Mouse (Mus musculus) CH12.LX (cell line): ENCODE results near the gene Fbln1. TPM values are rescaled to one million over a fixed set of nuclear protein-coding genes. Genes with fewer than 3 reads are reported as not detected.

Experiments
- DNase-seq: peaks from one replicate; pipeline ENCODE4 v3.0.0-alpha.2; 2013; ENCODE audit errors: extremely low read depth
- H3K27ac ChIP-seq: 2 replicates; pipeline ENCODE4 v1.5.1; 2012; ENCODE audit warnings: low read depth, mild to moderate bottlenecking, control low read depth, moderate library complexity; ENCODE audit not compliant: insufficient read depth
- H3K27me3 ChIP-seq: replicated peaks from 2 replicates; pipeline ENCODE3; 2012; ENCODE audit warnings: inconsistent platforms
- H3K36me3 ChIP-seq, 2 experiments: replicated peaks in 1 of 2; 2 replicates each; pipeline versions ENCODE3 to v1.6.1; 2012; ENCODE audit warnings: inconsistent platforms in 1 of 2, low read length in 1 of 2, mild to moderate bottlenecking in 1 of 2, mixed read lengths in 1 of 2, moderate library complexity in 1 of 2; ENCODE audit not compliant: control insufficient read depth in 1 of 2, insufficient read depth in 1 of 2
- H3K4me1 ChIP-seq, 2 experiments: 2 replicates each; pipeline ENCODE4 v1.6.1; 2012; ENCODE audit warnings: inconsistent platforms in 1 of 2, moderate library complexity in 1 of 2; ENCODE audit not compliant: insufficient read depth in 2 of 2, control insufficient read depth in 1 of 2
- H3K4me2 ChIP-seq: 2 replicates; pipeline ENCODE4 v1.6.1; 2012; ENCODE audit warnings: low read depth, mild to moderate bottlenecking, control low read depth; ENCODE audit not compliant: poor library complexity, insufficient read depth, severe bottlenecking
- H3K4me3 ChIP-seq, 3 experiments: fragments of 150-350 bp in 1 of 3; sonication (generic) in 1 of 3; replicated peaks in 1 of 3; 2 replicates each; pipeline versions ENCODE3 to v1.5.1; 2011 to 2012; ENCODE audit warnings: low read depth in 2 of 3, low read length in 2 of 3, mild to moderate bottlenecking in 2 of 3, moderate library complexity in 2 of 3, control low read depth in 1 of 3, improper control_type of control experiment in 1 of 3, inconsistent platforms in 1 of 3, mixed read lengths in 1 of 3; ENCODE audit not compliant: poor library complexity in 1 of 3
- H3K79me2 ChIP-seq: replicated peaks from 2 replicates; pipeline ENCODE4 v1.6.1; 2012; ENCODE audit warnings: mild to moderate bottlenecking, moderate library complexity; ENCODE audit not compliant: control insufficient read depth, poor library complexity, insufficient read depth, severe bottlenecking; ENCODE audit errors: extremely low read depth
- H3K9ac ChIP-seq: 2 replicates; pipeline ENCODE4 v1.6.1; 2012; ENCODE audit warnings: low read depth, mild to moderate bottlenecking, control low read depth, moderate library complexity; ENCODE audit not compliant: insufficient read depth
- H3K9me3 ChIP-seq: replicated peaks from 2 replicates; pipeline ENCODE3; 2012; ENCODE audit warnings: low read length, inconsistent platforms, mixed read lengths
- CHD1 ChIP-seq: IDR thresholded peaks from 2 replicates; pipeline ENCODE4 v1.6.1; 2012; ENCODE audit warnings: low read depth, low read length, improper control_type of control experiment, inconsistent platforms
- CTCF ChIP-seq, 2 experiments: IDR thresholded peaks in 1 of 2; conservative IDR thresholded peaks in 1 of 2; 2 replicates each; pipeline ENCODE4 v1.5.1; 2011 to 2012; ENCODE audit warnings: low read depth in 2 of 2, low read length in 2 of 2, improper control_type of control experiment in 1 of 2, inconsistent platforms in 1 of 2, mild to moderate bottlenecking in 1 of 2, moderate library complexity in 1 of 2
- ELF1 ChIP-seq: IDR thresholded peaks from 2 replicates; pipeline ENCODE4 v1.6.1; 2014; ENCODE audit warnings: low read depth, mild to moderate bottlenecking, inconsistent platforms, low read length, improper control_type of control experiment
- EP300 ChIP-seq: IDR thresholded peaks from 2 replicates; pipeline ENCODE4 v1.6.1; 2011; ENCODE audit warnings: low read length, improper control_type of control experiment
- HCFC1 ChIP-seq: IDR thresholded peaks from 2 replicates; pipeline ENCODE4 v1.6.1; 2012; ENCODE audit warnings: low read depth, mild to moderate bottlenecking, inconsistent platforms, low read length, improper control_type of control experiment
- JUND ChIP-seq: conservative IDR thresholded peaks from 2 replicates; pipeline ENCODE4 v1.6.1; 2011; ENCODE audit warnings: low read depth, low read length, improper control_type of control experiment
- MAFK ChIP-seq: IDR thresholded peaks from 2 replicates; pipeline ENCODE4 v1.6.1; 2011; ENCODE audit warnings: low read length, improper control_type of control experiment; ENCODE audit not compliant: insufficient replicate concordance
- MAX ChIP-seq: IDR thresholded peaks from 2 replicates; pipeline ENCODE4 v1.6.1; 2011; ENCODE audit warnings: low read length, improper control_type of control experiment
- MAZ ChIP-seq: IDR thresholded peaks from 2 replicates; pipeline ENCODE4 v1.6.1; 2012; ENCODE audit warnings: low read depth, mild to moderate bottlenecking, inconsistent platforms, low read length, improper control_type of control experiment, moderate library complexity
- MEF2A ChIP-seq: IDR thresholded peaks from 2 replicates; pipeline ENCODE4 v1.6.1; 2014; ENCODE audit warnings: low read depth, mild to moderate bottlenecking, inconsistent platforms, low read length, improper control_type of control experiment, borderline replicate concordance
- MYC ChIP-seq: IDR thresholded peaks from 2 replicates; pipeline ENCODE4 v1.6.1; 2011; ENCODE audit warnings: low read depth, mild to moderate bottlenecking, improper control_type of control experiment, low read length
- NELFE ChIP-seq: IDR thresholded peaks from 2 replicates; pipeline ENCODE4 v1.6.1; 2011; ENCODE audit warnings: low read depth, low read length, improper control_type of control experiment
- POLR2A ChIP-seq: IDR thresholded peaks from 2 replicates; pipeline ENCODE4 v1.6.1; 2011; ENCODE audit warnings: low read depth, mild to moderate bottlenecking, improper control_type of control experiment, low read length
- SMC3 ChIP-seq: IDR thresholded peaks from 2 replicates; pipeline ENCODE4 v1.6.1; 2011; ENCODE audit warnings: low read depth, low read length, improper control_type of control experiment
- TBP ChIP-seq: conservative IDR thresholded peaks from 2 replicates; pipeline ENCODE4 v1.6.1; 2011; ENCODE audit warnings: low read depth, low read length, improper control_type of control experiment
- USF2 ChIP-seq: conservative IDR thresholded peaks from 2 replicates; pipeline ENCODE4 v1.6.1; 2011; ENCODE audit warnings: low read depth, low read length, improper control_type of control experiment
- ZC3H11A ChIP-seq: IDR thresholded peaks from 2 replicates; pipeline ENCODE4 v1.6.1; 2012; ENCODE audit warnings: low read depth, mild to moderate bottlenecking, inconsistent platforms, low read length, improper control_type of control experiment
- ZKSCAN1 ChIP-seq: IDR thresholded peaks from 2 replicates; pipeline ENCODE4 v1.6.1; 2012; ENCODE audit warnings: low read depth, inconsistent platforms, low read length, improper control_type of control experiment, borderline replicate concordance
- dilution Hi-C: fragments of 300-500 bp; cut with MboI; formaldehyde crosslinking; loops from 2 replicates; pipeline ENCODE4 v1.14.3; 2020; ENCODE audit warnings: low sequenced_read_pairs; ENCODE audit not compliant: extremely low pct_unique_long_range_greater_than_20kb, extremely low pct_ligation_motif_present
- in situ Hi-C: fragments of 300-500 bp; cut with MboI; formaldehyde crosslinking; loops from 3 replicates; pipeline ENCODE4 v1.14.3; 2019; ENCODE audit warnings: low sequenced_read_pairs, low pct_ligation_motif_present, low pct_unique_long_range_greater_than_20kb, mixed read lengths
- polyA plus RNA-seq: library from polyadenylated mRNA; unstranded; fragments of >175 nt; gene quantifications from 2 replicates; pipeline ENCODE4 v1.2.1, GENCODE M21; 2012; ENCODE audit warnings: low read depth; ENCODE audit not compliant: insufficient read length
- total RNA-seq, 2 experiments: library from RNA; depleted of rRNA; stranded (reverse); fragments of 300-350 nt in 1 of 2; fragments of >200 nt in 1 of 2; gene quantifications; 2 replicates each; pipeline ENCODE4 v1.2.3; 2012 to 2014

Fbln1 gene
- total and polyA plus RNA-seq, 3 experiments, result 1.4 TPM; not detected in 2

GRCm38 (mm10) chr15:85284651-85285050, 78.9 kb downstream of the Fbln1 start:
- H3K27me3 ChIP-seq, result peaks cover 6% of the 10 kb centered on the region
- no peak for TF ChIP-seq NELFE
- no peak overlapping the region for H3K4me3 ChIP-seq
- H3K36me3 ChIP-seq, result no peaks in the 10 kb centered on the region
- in situ Hi-C loops (no loop called here), dilution Hi-C loops (no loop called here)
- H3K9me3 ChIP-seq, result no peaks in the 10 kb centered on the region
- H3K79me2 ChIP-seq, result no peaks in the 10 kb centered on the region
- H3K4me1 ChIP-seq, result peaks cover 0 to 5% of the 10 kb centered on the region in 2 experiments; a peak in 1 of 4 replicates
- DNase-seq, result no peak
- no peak overlapping the region for H3K9ac ChIP-seq
- H3K27ac ChIP-seq, result no peak overlapping the region
- H3K4me2 ChIP-seq, result no peak overlapping the region

DNA sequence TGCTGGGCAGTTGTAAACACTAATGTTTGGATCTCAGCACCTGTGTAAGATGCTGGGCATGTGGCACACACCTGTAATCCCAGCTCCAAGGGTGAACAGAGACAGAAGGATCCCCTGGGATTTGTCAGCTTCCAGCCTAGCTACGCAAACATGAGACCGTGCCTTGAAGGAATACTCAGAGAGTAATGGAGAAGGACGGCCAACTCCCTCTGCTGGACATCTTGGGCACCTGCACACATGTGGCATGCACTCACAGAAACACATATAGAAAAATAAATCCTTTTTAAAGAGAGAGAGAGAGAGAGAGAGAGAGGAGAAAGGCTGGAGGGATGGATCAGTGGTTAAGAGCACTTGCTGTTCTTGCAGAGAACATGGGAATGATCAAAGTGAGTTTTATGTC, 88.9 kb downstream of the Fbln1 start:
- Histone ChIP-seq H3K4me1 (0 out of 4 replicates have a peak, but pooled peaks cover 0 to 3% of the 10 kb centered on the region in 2 experiments), H3K36me3 (no peaks in the 10 kb centered on the region), H3K4me3 (no peak overlapping the region), H3K9ac (no peak overlapping the region), H3K27ac (no peak overlapping the region)
- in situ Hi-C loops, result no loop called here
- dilution Hi-C loops, result no loop called here
- TF ChIP-seq CTCF (conservative IDR thresholded peaks at IDR 0.05 in 1 of 2, IDR thresholded peaks at IDR 0.05 in 1 of 2; ENCODE audit: low read depth in 2 of 2, low read length in 2 of 2) (peak in 1 of 2 experiments; percentile 41; a peak in 2 of 4 replicates), USF2 (no peak), SMC3 (peak; percentile 7; the same call in 1 of the 2 replicates)
- TF ChIP-seq, all 38 proteins: peak for 2
- Histone ChIP-seq H3K79me2 (no peaks in the 10 kb centered on the region), H3K27me3 (peaks cover 15% of the 10 kb centered on the region), H3K4me2 (no peak overlapping the region), H3K9me3 (no peaks in the 10 kb centered on the region)
- peak; percentile 2 for DNase-seq

- dilution Hi-C loops (no loop called here), in situ Hi-C loops (no loop called here)
These were observed 89.8 kb downstream of the Fbln1 start for GRCm38 (mm10) chr15:85295544-85295943.

More at GRCm38 (mm10) chr15:85295544-85295943, 89.8 kb downstream of the Fbln1 start:
- H3K9ac ChIP-seq, result no peak overlapping the region
- no peak overlapping the region for H3K4me3 ChIP-seq
- H3K9me3 ChIP-seq, result no peaks in the 10 kb centered on the region
- TF ChIP-seq MEF2A (no peak), MAZ (no peak), TBP (no peak), POLR2A (no peak), MAX (no peak), ZC3H11A (no peak), USF2 (no peak), MAFK (no peak), ZKSCAN1 (no peak), HCFC1 (no peak), MYC (no peak), EP300 (no peak), ELF1 (no peak), JUND (no peak), CHD1 (no peak)
- H3K79me2 ChIP-seq, result no peaks in the 10 kb centered on the region
- H3K27ac ChIP-seq, result no peak overlapping the region
- DNase-seq, result no peak
- no peak overlapping the region for H3K4me2 ChIP-seq
- 0 out of 4 replicates have a peak, but pooled peaks cover 0 to 3% of the 10 kb centered on the region in 2 experiments for H3K4me1 ChIP-seq
- H3K36me3 ChIP-seq, result no peaks in the 10 kb centered on the region
- H3K27me3 ChIP-seq, result peaks cover 15% of the 10 kb centered on the region
